Mouse (Mus musculus) CH12.LX (cell line): ENCODE results near the gene Kirrel3. TPM values are rescaled to one million over a fixed set of nuclear protein-coding genes. Genes with fewer than 3 reads are reported as not detected.

Source experiments
- DNase-seq: peaks from one replicate; pipeline ENCODE4 v3.0.0-alpha.2; 2013; ENCODE audit errors: extremely low read depth
- H3K27ac ChIP-seq: 2 replicates; pipeline ENCODE4 v1.5.1; 2012; ENCODE audit warnings: low read depth, mild to moderate bottlenecking, control low read depth, moderate library complexity; ENCODE audit not compliant: insufficient read depth
- H3K27me3 ChIP-seq: replicated peaks from 2 replicates; pipeline ENCODE3; 2012; ENCODE audit warnings: inconsistent platforms
- H3K36me3 ChIP-seq, 2 experiments: replicated peaks in 1 of 2; 2 replicates each; pipeline versions ENCODE3 to v1.6.1; 2012; ENCODE audit warnings: inconsistent platforms in 1 of 2, low read length in 1 of 2, mild to moderate bottlenecking in 1 of 2, mixed read lengths in 1 of 2, moderate library complexity in 1 of 2; ENCODE audit not compliant: control insufficient read depth in 1 of 2, insufficient read depth in 1 of 2
- H3K4me1 ChIP-seq, 2 experiments: 2 replicates each; pipeline ENCODE4 v1.6.1; 2012; ENCODE audit warnings: inconsistent platforms in 1 of 2, moderate library complexity in 1 of 2; ENCODE audit not compliant: insufficient read depth in 2 of 2, control insufficient read depth in 1 of 2
- H3K4me2 ChIP-seq: 2 replicates; pipeline ENCODE4 v1.6.1; 2012; ENCODE audit warnings: low read depth, mild to moderate bottlenecking, control low read depth; ENCODE audit not compliant: poor library complexity, insufficient read depth, severe bottlenecking
- H3K4me3 ChIP-seq, 3 experiments: fragments of 150-350 bp in 1 of 3; sonication (generic) in 1 of 3; replicated peaks in 1 of 3; 2 replicates each; pipeline versions ENCODE3 to v1.5.1; 2011 to 2012; ENCODE audit warnings: low read depth in 2 of 3, low read length in 2 of 3, mild to moderate bottlenecking in 2 of 3, moderate library complexity in 2 of 3, control low read depth in 1 of 3, improper control_type of control experiment in 1 of 3, inconsistent platforms in 1 of 3, mixed read lengths in 1 of 3; ENCODE audit not compliant: poor library complexity in 1 of 3
- H3K79me2 ChIP-seq: replicated peaks from 2 replicates; pipeline ENCODE4 v1.6.1; 2012; ENCODE audit warnings: mild to moderate bottlenecking, moderate library complexity; ENCODE audit not compliant: control insufficient read depth, poor library complexity, insufficient read depth, severe bottlenecking; ENCODE audit errors: extremely low read depth
- H3K9ac ChIP-seq: 2 replicates; pipeline ENCODE4 v1.6.1; 2012; ENCODE audit warnings: low read depth, mild to moderate bottlenecking, control low read depth, moderate library complexity; ENCODE audit not compliant: insufficient read depth
- H3K9me3 ChIP-seq: replicated peaks from 2 replicates; pipeline ENCODE3; 2012; ENCODE audit warnings: low read length, inconsistent platforms, mixed read lengths
- ELF1 ChIP-seq: IDR thresholded peaks from 2 replicates; pipeline ENCODE4 v1.6.1; 2014; ENCODE audit warnings: low read depth, mild to moderate bottlenecking, inconsistent platforms, low read length, improper control_type of control experiment
- HCFC1 ChIP-seq: IDR thresholded peaks from 2 replicates; pipeline ENCODE4 v1.6.1; 2012; ENCODE audit warnings: low read depth, mild to moderate bottlenecking, inconsistent platforms, low read length, improper control_type of control experiment
- JUN ChIP-seq: IDR thresholded peaks from 2 replicates; pipeline ENCODE4 v1.6.1; 2011; ENCODE audit warnings: low read depth, mild to moderate bottlenecking, low read length, improper control_type of control experiment, moderate library complexity; ENCODE audit not compliant: insufficient read depth
- JUND ChIP-seq: conservative IDR thresholded peaks from 2 replicates; pipeline ENCODE4 v1.6.1; 2011; ENCODE audit warnings: low read depth, low read length, improper control_type of control experiment
- MAFK ChIP-seq: IDR thresholded peaks from 2 replicates; pipeline ENCODE4 v1.6.1; 2011; ENCODE audit warnings: low read length, improper control_type of control experiment; ENCODE audit not compliant: insufficient replicate concordance
- MAX ChIP-seq: IDR thresholded peaks from 2 replicates; pipeline ENCODE4 v1.6.1; 2011; ENCODE audit warnings: low read length, improper control_type of control experiment
- MAZ ChIP-seq: IDR thresholded peaks from 2 replicates; pipeline ENCODE4 v1.6.1; 2012; ENCODE audit warnings: low read depth, mild to moderate bottlenecking, inconsistent platforms, low read length, improper control_type of control experiment, moderate library complexity
- MEF2A ChIP-seq: IDR thresholded peaks from 2 replicates; pipeline ENCODE4 v1.6.1; 2014; ENCODE audit warnings: low read depth, mild to moderate bottlenecking, inconsistent platforms, low read length, improper control_type of control experiment, borderline replicate concordance
- MYC ChIP-seq: IDR thresholded peaks from 2 replicates; pipeline ENCODE4 v1.6.1; 2011; ENCODE audit warnings: low read depth, mild to moderate bottlenecking, improper control_type of control experiment, low read length
- NELFE ChIP-seq: IDR thresholded peaks from 2 replicates; pipeline ENCODE4 v1.6.1; 2011; ENCODE audit warnings: low read depth, low read length, improper control_type of control experiment
- NRF1 ChIP-seq: IDR thresholded peaks from 2 replicates; pipeline ENCODE4 v1.6.1; 2014; ENCODE audit warnings: low read depth, mild to moderate bottlenecking, inconsistent platforms, low read length, improper control_type of control experiment, moderate library complexity
- POLR2A ChIP-seq: IDR thresholded peaks from 2 replicates; pipeline ENCODE4 v1.6.1; 2011; ENCODE audit warnings: low read depth, mild to moderate bottlenecking, improper control_type of control experiment, low read length
- POLR2AphosphoS2 ChIP-seq: IDR thresholded peaks from 2 replicates; pipeline ENCODE4 v1.6.1; 2011; ENCODE audit warnings: low read depth, low read length, improper control_type of control experiment
- RCOR1 ChIP-seq: conservative IDR thresholded peaks from 2 replicates; pipeline ENCODE4 v1.6.1; 2012; ENCODE audit warnings: low read depth, mild to moderate bottlenecking, inconsistent platforms, low read length, improper control_type of control experiment
- SMC3 ChIP-seq: IDR thresholded peaks from 2 replicates; pipeline ENCODE4 v1.6.1; 2011; ENCODE audit warnings: low read depth, low read length, improper control_type of control experiment
- USF1 ChIP-seq: IDR thresholded peaks from 2 replicates; pipeline ENCODE4 v1.6.1; 2014; ENCODE audit warnings: low read depth, mild to moderate bottlenecking, inconsistent platforms, low read length, improper control_type of control experiment
- USF2 ChIP-seq: conservative IDR thresholded peaks from 2 replicates; pipeline ENCODE4 v1.6.1; 2011; ENCODE audit warnings: low read depth, low read length, improper control_type of control experiment
- ZNF384 ChIP-seq: IDR thresholded peaks from 2 replicates; pipeline ENCODE4 v1.6.1; 2012; ENCODE audit warnings: low read depth, low read length, improper control_type of control experiment, inconsistent platforms
- dilution Hi-C: fragments of 300-500 bp; cut with MboI; formaldehyde crosslinking; loops from 2 replicates; pipeline ENCODE4 v1.14.3; 2020; ENCODE audit warnings: low sequenced_read_pairs; ENCODE audit not compliant: extremely low pct_unique_long_range_greater_than_20kb, extremely low pct_ligation_motif_present
- in situ Hi-C: fragments of 300-500 bp; cut with MboI; formaldehyde crosslinking; loops from 3 replicates; pipeline ENCODE4 v1.14.3; 2019; ENCODE audit warnings: low sequenced_read_pairs, low pct_ligation_motif_present, low pct_unique_long_range_greater_than_20kb, mixed read lengths
- polyA plus RNA-seq: library from polyadenylated mRNA; unstranded; fragments of >175 nt; gene quantifications from 2 replicates; pipeline ENCODE4 v1.2.1, GENCODE M21; 2012; ENCODE audit warnings: low read depth; ENCODE audit not compliant: insufficient read length
- total RNA-seq, 2 experiments: library from RNA; depleted of rRNA; stranded (reverse); fragments of 300-350 nt in 1 of 2; fragments of >200 nt in 1 of 2; gene quantifications; 2 replicates each; pipeline ENCODE4 v1.2.3; 2012 to 2014

Gene Kirrel3
- total and polyA plus RNA-seq, 3 experiments, result not detected

- H3K79me2 ChIP-seq, result no peaks in the 10 kb centered on the region
- in situ Hi-C loops, result no loop called here
- H3K4me3 ChIP-seq, result no peak overlapping the region
- no peak for DNase-seq
- no peaks in the 10 kb centered on the region for H3K4me1 ChIP-seq
- no peak overlapping the region for H3K27ac ChIP-seq
- dilution Hi-C loops, result no loop called here
- TF ChIP-seq MAZ (no peak), NRF1 (no peak), RCOR1 (no peak), MAFK (no peak), POLR2A (no peak), NELFE (no peak), MAX (no peak), SMC3 (no peak), JUN (no peak), USF1 (no peak), MYC (no peak), USF2 (no peak), ZNF384 (no peak), ELF1 (no peak), POLR2AphosphoS2 (no peak), MEF2A (no peak)
- TF ChIP-seq, all 38 proteins: peak for 0
- H3K4me2 ChIP-seq, result no peak overlapping the region
- no peak overlapping the region for H3K9ac ChIP-seq
- peaks cover 82% of the 10 kb centered on the region for H3K27me3 ChIP-seq
- no peaks in the 10 kb centered on the region for H3K9me3 ChIP-seq
- no peaks in the 10 kb centered on the region for H3K36me3 ChIP-seq
Measured at GRCm38 (mm10) chr9:34806854-34807253, 321.2 kb downstream of the Kirrel3 start.

- no peaks in the 10 kb centered on the region for H3K9me3 ChIP-seq
- TF ChIP-seq JUND (no peak), USF2 (no peak), NELFE (no peak), HCFC1 (no peak)
- H3K4me2 ChIP-seq, result no peak overlapping the region
- H3K4me3 ChIP-seq, result no peak overlapping the region
- dilution Hi-C loops, result no loop called here
- peaks cover 82% of the 10 kb centered on the region for H3K27me3 ChIP-seq
- no peak overlapping the region for H3K27ac ChIP-seq
- in situ Hi-C loops, result no loop called here
- no peaks in the 10 kb centered on the region for H3K36me3 ChIP-seq
- H3K4me1 ChIP-seq, result no peaks in the 10 kb centered on the region
- no peaks in the 10 kb centered on the region for H3K79me2 ChIP-seq
- H3K9ac ChIP-seq, result no peak overlapping the region
- no peak for DNase-seq
Measured at GRCm38 (mm10) chr9:34809993-34810513, 324.4 kb downstream of the Kirrel3 start.
